Mouse (Mus musculus) liver, embryonic 16.5 days (tissue): ENCODE measurements around the gene Exosc10. TPM values are rescaled to one million over a fixed set of nuclear protein-coding genes. Genes with fewer than 3 reads are reported as not detected.

ENCODE experiments used
- ATAC-seq: fragments of 200-750 bp; cut with Nextera tagmentation; 2 replicates; pipeline ENCODE4 v1.8.0; 2017; ENCODE audit warnings: low read depth, mild to moderate bottlenecking, moderate number of reproducible peaks, moderate library complexity
- H3K27ac ChIP-seq: fragments of 300-500 bp; sonication (generic); 2 replicates; pipeline ENCODE4 v1.5.1; 2014; ENCODE audit warnings: mild to moderate bottlenecking, low read length
- H3K27me3 ChIP-seq: fragments of 300-500 bp; sonication (generic); 2 replicates; pipeline ENCODE4 v1.6.1; 2014; ENCODE audit warnings: low read depth, low read length, mixed read lengths; ENCODE audit not compliant: control insufficient read depth, insufficient read depth
- H3K36me3 ChIP-seq: fragments of 300-500 bp; sonication (generic); 2 replicates; pipeline ENCODE4 v1.6.1; 2014; ENCODE audit warnings: mild to moderate bottlenecking; ENCODE audit not compliant: control insufficient read depth, insufficient read depth
- H3K4me1 ChIP-seq: fragments of 300-500 bp; sonication (generic); 2 replicates; pipeline ENCODE4 v1.6.1; 2014; ENCODE audit warnings: low read depth, low read length, mixed read lengths; ENCODE audit not compliant: control insufficient read depth
- H3K4me2 ChIP-seq: fragments of 300-500 bp; sonication (generic); 2 replicates; pipeline ENCODE4 v1.6.1; 2014; ENCODE audit warnings: low read depth, low read length, mixed read lengths
- H3K4me3 ChIP-seq: fragments of 300-500 bp; sonication (generic); 2 replicates; pipeline ENCODE4 v1.5.1; 2014; ENCODE audit warnings: low read depth, mild to moderate bottlenecking, low read length
- H3K9ac ChIP-seq: fragments of 300-500 bp; sonication (generic); 2 replicates; pipeline ENCODE4 v1.6.1; 2014; ENCODE audit warnings: low read depth, low read length
- H3K9me3 ChIP-seq: fragments of 300-500 bp; sonication (generic); replicated peaks from 2 replicates; pipeline ENCODE4 v1.6.1; 2016; ENCODE audit warnings: low read length; ENCODE audit not compliant: control insufficient read depth
- WGBS: fragments of 180-500 bp; shearing (Covaris S2); extraction: QIAGEN DNeasy Blood & Tissue Kit; methylation state at CpG from one replicate; pipeline ENCODE4 v1.1.7; 2014; ENCODE audit not compliant: insufficient replicate concordance; 5-methylcytosine and 5-hydroxymethylcytosine counted together
- polyA plus RNA-seq: library from polyadenylated mRNA; unstranded; fragments of >200 nt; fragmentation: Nextera tagmentation; extraction: Ambion mirVana; gene quantifications from 2 replicates; pipeline ENCODE4 v1.2.1, GENCODE M21; 2015

Exosc10 gene
- polyA plus RNA-seq = 30.3 and 31.4 TPM in 2 replicates

DNA sequence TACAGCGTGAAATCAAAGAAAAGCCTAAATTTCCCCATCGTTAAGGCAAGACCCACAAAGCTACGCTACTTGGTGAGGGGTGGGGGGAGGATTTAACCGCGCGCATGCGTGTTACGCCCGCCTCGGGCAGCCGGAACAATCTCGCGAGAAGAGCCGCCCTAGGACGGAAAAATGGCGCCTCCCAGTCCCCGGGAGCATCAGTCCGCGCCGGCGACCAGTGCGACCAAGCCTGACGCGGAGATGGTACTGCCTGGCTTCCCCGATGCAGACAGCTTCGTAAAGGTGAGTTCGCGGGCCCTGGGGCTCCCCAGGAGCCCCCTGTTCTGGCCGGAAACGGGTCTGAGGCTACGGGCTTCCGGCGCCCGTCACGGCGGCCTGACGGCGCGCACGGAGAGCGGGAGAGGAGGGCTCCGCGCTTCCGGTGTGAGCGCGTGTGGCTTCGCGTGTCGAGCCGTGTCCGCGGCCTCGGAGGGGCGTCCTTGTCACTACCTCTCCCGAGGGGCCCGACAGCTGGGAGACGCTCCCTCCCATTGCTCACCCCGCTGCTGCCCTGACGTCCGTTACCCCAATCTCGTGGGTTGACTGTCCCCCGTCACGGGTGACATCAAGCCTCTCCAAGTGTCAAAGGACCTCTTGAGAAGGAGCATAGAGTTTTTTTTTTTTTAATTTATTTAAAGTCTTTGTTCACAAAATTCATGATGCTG, at the start of gene Exosc10:
Exosc10 (plus strand) TSS at position 133 of the 704 bp plus-strand sequence.
- Histone ChIP-seq H3K36me3 (peaks cover 37% of the 10 kb centered on the region), H3K27ac (peak within 1 kb of the TSS; percentile 76), H3K4me3 (peak within 1 kb of the TSS; percentile 93), H3K9me3 (no peaks in the 10 kb centered on the region), H3K4me2 (peak within 1 kb of the TSS; percentile 96), H3K27me3 (no peaks in the 10 kb centered on the region), H3K4me1 (peaks cover 13% of the 10 kb centered on the region), H3K9ac (peak within 1 kb of the TSS; percentile 89)
- 0% methylated on average over 63 of the region's 63 CpGs for WGBS
- peak; percentile 93 for ATAC-seq

DNA sequence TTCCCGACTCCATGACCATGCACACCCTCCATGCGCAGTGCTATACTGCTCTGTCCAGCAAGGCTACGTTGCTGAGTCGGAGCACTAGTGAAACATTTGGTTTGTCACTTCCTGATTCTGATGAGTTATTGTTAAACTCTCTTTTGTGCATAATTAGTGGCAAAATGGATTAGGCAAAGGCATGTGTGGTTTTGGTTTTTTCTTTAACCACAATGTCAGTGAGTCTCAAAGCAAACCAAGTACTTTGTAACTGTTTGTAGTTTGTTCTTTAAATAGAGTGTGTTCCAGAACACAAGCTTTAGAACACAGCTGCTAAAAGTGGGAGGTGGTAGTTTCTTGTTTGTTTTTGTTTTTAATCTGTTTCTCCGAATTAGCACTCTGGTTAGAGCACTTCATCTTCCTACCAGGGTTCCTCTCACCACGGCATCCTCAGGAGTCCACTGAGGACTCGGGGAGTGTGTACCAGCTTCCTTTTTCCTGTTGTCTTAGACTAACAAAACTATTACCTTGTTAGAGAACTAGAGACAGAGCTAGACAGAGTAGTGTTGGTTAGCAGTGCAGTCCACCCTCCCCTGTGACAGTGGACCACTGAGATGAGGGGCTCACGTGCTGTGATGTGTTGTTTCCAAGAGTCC, 48.7 kb upstream of the Exosc10 start:
- no peak for ATAC-seq
- Histone ChIP-seq H3K9me3 (no peaks in the 10 kb centered on the region), H3K4me2 (no peak overlapping the region), H3K9ac (no peak overlapping the region), H3K36me3 (peaks cover 6% of the 10 kb centered on the region), H3K27ac (no peak overlapping the region), H3K4me3 (no peak overlapping the region), H3K4me1 (no peaks in the 10 kb centered on the region), H3K27me3 (no peaks in the 10 kb centered on the region)
- WGBS = 61% methylated on average over 8 of the region's 8 CpGs

DNA sequence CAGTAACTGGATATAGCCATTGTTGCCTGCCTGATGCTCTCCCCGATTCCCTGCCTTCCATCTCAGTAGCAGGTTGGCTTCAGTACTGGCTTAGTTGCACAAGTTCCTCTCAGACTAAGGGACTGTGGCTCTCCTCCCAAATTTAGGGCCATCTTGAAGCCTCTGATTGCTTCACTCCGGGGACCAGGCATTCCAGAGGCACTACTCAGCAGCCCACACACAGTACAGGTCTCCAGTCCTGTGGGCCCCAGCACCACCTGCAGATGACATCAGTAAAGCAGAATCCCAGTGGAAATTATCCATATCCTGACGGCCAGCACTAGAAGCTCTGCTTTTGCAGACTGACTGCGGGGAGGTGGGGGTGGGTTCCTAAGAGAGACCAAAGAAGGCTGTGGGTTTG, 47.5 kb upstream of the Exosc10 start:
- H3K4me3 ChIP-seq = no peak overlapping the region
- no peak overlapping the region for H3K27ac ChIP-seq
- H3K4me1 ChIP-seq = no peaks in the 10 kb centered on the region
- no peak overlapping the region for H3K4me2 ChIP-seq
- H3K9me3 ChIP-seq = no peaks in the 10 kb centered on the region
- no peak for ATAC-seq
- H3K9ac ChIP-seq = no peak overlapping the region
- H3K36me3 ChIP-seq = peaks cover 14% of the 10 kb centered on the region
- 74% methylated on average over 4 of the region's 4 CpGs for WGBS
- no peaks in the 10 kb centered on the region for H3K27me3 ChIP-seq

DNA sequence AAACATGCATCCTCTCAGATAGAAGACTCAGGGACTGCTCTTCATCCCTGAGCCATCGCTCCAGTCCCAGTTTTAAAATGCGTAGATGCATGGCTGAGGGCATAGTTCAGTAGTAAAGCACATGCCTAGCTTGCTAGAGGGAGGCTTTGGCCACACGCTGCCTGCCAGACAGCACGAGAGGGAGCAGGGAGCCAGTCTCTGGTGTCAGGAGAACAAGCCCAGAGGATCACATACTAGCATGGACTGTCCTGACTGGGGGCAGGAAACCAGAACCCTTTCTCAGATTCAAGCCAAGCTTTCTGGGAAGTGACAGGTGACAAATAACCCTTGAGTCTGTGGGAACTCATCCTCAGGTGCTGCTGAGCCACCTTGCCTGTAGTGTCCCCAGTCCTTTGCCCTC, 46.9 kb upstream of the Exosc10 start:
- peaks cover 14% of the 10 kb centered on the region for H3K36me3 ChIP-seq
- no peaks in the 10 kb centered on the region for H3K4me1 ChIP-seq
- H3K9ac ChIP-seq = no peak overlapping the region
- H3K27me3 ChIP-seq = no peaks in the 10 kb centered on the region
- no peak overlapping the region for H3K27ac ChIP-seq
- ATAC-seq = no peak
- 87% methylated on average over 4 of the region's 4 CpGs for WGBS
- no peak overlapping the region for H3K4me2 ChIP-seq
- no peak overlapping the region for H3K4me3 ChIP-seq
- H3K9me3 ChIP-seq = no peaks in the 10 kb centered on the region

DNA sequence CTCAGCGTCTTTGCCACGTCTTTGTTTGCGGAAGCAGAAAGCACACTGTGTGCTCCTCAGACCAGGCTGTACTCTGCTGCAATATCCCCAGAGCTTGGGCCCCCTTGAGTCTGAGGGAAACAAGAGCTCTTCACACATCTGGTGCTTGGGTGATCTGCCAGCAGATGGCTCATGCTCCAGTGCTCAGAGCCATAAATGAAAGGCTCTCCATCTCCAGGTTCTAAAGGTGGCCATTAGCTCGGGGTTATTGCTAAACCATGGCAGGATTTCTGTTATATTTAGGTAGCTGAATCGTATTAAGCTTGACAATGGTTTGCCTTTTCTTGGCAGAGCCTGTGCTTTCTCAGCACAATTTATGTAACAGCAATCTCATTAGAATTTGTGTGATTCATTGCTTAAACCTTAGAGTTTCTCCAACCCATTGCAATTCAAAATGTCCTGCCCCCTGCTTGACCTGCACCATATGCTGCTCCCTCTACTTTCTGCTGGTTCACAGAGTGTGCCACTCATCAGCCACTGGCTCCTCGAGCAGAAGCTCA, 45.1 kb upstream of the Exosc10 start:
- no peak overlapping the region for H3K4me3 ChIP-seq
- H3K9me3 ChIP-seq = no peaks in the 10 kb centered on the region
- no peaks in the 10 kb centered on the region for H3K27me3 ChIP-seq
- ATAC-seq = no peak
- 70% methylated on average over 6 of the region's 6 CpGs for WGBS
- H3K4me2 ChIP-seq = no peak overlapping the region
- no peak overlapping the region for H3K27ac ChIP-seq
- no peaks in the 10 kb centered on the region for H3K4me1 ChIP-seq
- H3K9ac ChIP-seq = no peak overlapping the region
- peaks cover 14% of the 10 kb centered on the region for H3K36me3 ChIP-seq

DNA sequence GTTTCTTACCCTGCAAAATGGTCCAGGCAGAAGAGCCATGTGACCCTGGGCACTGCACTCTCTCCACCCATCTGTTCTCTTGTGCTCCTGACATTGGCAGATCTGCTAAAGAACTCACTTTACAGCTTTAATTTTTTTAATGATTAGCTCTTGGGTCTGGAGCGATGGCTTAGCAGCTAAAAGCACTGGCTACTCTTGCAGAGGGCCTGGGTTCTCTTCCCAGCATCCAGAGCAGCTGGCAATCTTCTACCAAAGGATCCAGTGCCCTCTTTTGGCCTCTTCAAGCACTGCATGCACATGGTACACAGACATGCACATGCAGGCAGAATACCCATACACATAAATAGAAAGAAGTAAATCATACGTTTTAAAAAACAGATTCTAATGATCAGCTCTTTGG, 42.9 kb upstream of the Exosc10 start:
- no peak overlapping the region for H3K4me2 ChIP-seq
- H3K27ac ChIP-seq = no peak overlapping the region
- ATAC-seq = no peak
- H3K9me3 ChIP-seq = no peaks in the 10 kb centered on the region
- 78% methylated on average over 2 of the region's 2 CpGs for WGBS
- H3K9ac ChIP-seq = no peak overlapping the region
- H3K36me3 ChIP-seq = peaks cover 15% of the 10 kb centered on the region
- no peak overlapping the region for H3K4me3 ChIP-seq
- no peaks in the 10 kb centered on the region for H3K4me1 ChIP-seq
- H3K27me3 ChIP-seq = no peaks in the 10 kb centered on the region

DNA sequence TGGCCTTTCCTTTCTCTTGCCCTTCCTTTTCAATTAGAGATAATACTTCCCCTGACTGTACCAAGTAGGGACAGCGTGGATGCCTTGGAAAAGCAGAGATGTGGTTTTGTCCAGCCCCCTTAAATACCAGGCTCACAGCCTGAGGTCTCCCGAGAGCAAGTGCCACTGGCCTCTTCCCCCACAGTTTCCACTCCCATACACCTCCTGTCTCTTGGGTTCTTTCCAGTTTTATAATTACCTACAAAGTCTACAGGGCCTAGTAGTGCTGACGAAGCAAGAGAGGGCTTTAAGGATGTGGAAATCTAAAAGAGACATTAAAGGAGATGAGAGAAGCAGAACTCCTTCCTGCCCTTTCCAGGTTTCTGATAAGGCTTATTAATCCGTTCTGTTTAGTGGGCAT, 40.4 kb upstream of the Exosc10 start:
- WGBS = 55% methylated on average over 4 of the region's 4 CpGs
- Histone ChIP-seq H3K27ac (no peak overlapping the region), H3K27me3 (no peaks in the 10 kb centered on the region), H3K4me1 (no peaks in the 10 kb centered on the region), H3K9ac (no peak overlapping the region), H3K36me3 (peaks cover 23% of the 10 kb centered on the region), H3K4me2 (no peak overlapping the region), H3K4me3 (no peak overlapping the region), H3K9me3 (no peaks in the 10 kb centered on the region)
- no peak for ATAC-seq

DNA sequence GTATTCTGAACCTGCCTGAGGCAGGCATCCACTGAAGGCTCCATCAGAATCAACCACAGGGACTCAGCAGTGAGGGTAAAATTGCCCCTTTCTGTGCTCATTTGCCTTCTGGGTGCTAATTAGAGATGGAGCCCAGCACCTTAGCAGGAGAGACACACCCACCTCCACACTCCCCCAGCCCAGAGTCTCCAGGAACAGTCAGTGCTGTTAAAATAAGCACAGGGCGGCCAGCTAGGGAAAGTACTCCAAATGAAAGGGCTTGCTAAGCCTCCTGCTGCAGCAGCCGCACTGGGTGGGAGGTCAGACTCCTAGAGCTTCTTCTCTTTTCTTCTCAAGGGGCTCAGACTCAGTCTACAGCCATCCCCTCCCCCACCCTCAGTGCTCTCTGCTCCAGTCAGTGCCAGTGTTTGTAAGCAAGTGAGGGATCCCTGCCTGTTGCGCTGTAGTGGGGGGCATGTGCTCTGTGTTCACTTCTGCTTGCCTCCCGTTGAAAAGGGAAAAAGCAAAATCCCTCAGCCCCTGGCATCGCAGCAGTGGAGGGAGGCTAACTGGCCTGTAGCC, 39.9 kb upstream of the Exosc10 start:
- H3K9me3 ChIP-seq = no peaks in the 10 kb centered on the region
- H3K36me3 ChIP-seq = peaks cover 23% of the 10 kb centered on the region
- no peak overlapping the region for H3K4me3 ChIP-seq
- no peak for ATAC-seq
- H3K27ac ChIP-seq = no peak overlapping the region
- H3K4me1 ChIP-seq = no peaks in the 10 kb centered on the region
- no peaks in the 10 kb centered on the region for H3K27me3 ChIP-seq
- H3K9ac ChIP-seq = no peak overlapping the region
- no peak overlapping the region for H3K4me2 ChIP-seq
- WGBS = 65% methylated on average over 5 of the region's 5 CpGs

DNA sequence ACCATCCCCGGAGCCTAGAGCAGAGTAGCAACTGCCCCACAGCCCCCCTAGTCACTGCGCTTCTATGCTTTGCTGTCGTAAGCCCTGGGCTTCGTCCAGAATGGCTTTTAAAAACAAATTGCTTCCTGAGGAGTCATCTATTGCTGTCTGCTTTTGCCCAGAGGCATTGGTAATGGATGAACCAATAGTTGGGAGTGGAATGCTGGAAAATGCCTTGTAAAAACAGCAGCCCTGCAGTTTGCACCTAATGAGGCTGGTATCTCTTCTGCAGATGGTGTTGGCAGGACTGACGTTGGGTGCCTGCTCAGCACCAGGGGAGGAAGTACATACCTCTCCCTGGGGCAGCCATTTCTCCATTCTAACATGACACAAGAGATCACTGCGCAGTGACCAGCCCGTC, 34.7 kb upstream of the Exosc10 start:
- H3K9ac ChIP-seq = no peak overlapping the region
- peaks cover 20% of the 10 kb centered on the region for H3K36me3 ChIP-seq
- no peak overlapping the region for H3K4me3 ChIP-seq
- H3K4me1 ChIP-seq = no peaks in the 10 kb centered on the region
- ATAC-seq = no peak
- H3K9me3 ChIP-seq = no peaks in the 10 kb centered on the region
- 74% methylated on average over 7 of the region's 7 CpGs for WGBS
- H3K4me2 ChIP-seq = no peak overlapping the region
- no peak overlapping the region for H3K27ac ChIP-seq
- no peaks in the 10 kb centered on the region for H3K27me3 ChIP-seq
